Mouse (Mus musculus): ENCODE measurements around the gene Gm4922. TPM values are rescaled to one million over a fixed set of nuclear protein-coding genes. Genes with fewer than 3 reads are reported as not detected.

Gm4922 gene
- total and polyA plus RNA-seq, 2 experiments from 2014 or later = 0.10 TPM; not detected in 1

- H3K4me1 ChIP-seq (ENCODE audit: insufficient read depth, low read length) = no peaks in the 10 kb centered on the region
- 71% methylated on average over 4 of the region's 4 CpGs for WGBS
- H3K27ac ChIP-seq (ENCODE audit: low read depth, low read length) = no peak overlapping the region
- no peaks in the 10 kb centered on the region for H3K27me3 ChIP-seq (ENCODE audit: insufficient read depth, low read length)
- no peaks in the 10 kb centered on the region for H3K9me3 ChIP-seq (ENCODE audit: low read length)
- no peak for TF ChIP-seq CTCF (IDR thresholded peaks at IDR 0.05)
- ATAC-seq (ENCODE audit: low FRiP score) (no peak), DNase-seq (ENCODE audit: low spot score) (peak; percentile 9)
- no peak overlapping the region for H3K9ac ChIP-seq (replicated peaks; ENCODE audit: low read length, poor library complexity, severe bottlenecking)
- no peak overlapping the region for H3K4me3 ChIP-seq (ENCODE audit: low read depth, low read length)
- no peaks in the 10 kb centered on the region for H3K36me3 ChIP-seq (ENCODE audit: insufficient read depth, low read length)
- H3K4me2 ChIP-seq (ENCODE audit: low read depth, low read length, poor library complexity, severe bottlenecking) = no peak overlapping the region
These were observed 13.9 kb downstream of the Gm4922 start for GRCm38 (mm10) chr10:18772537-18773179.

GRCm38 (mm10) chr10:18769909-18770308 lies 16.7 kb downstream of the Gm4922 start:
- Histone ChIP-seq H3K4me3 (ENCODE audit: low read depth, low read length) (no peak overlapping the region), H3K36me3 (ENCODE audit: insufficient read depth, low read length) (no peaks in the 10 kb centered on the region), H3K4me1 (ENCODE audit: insufficient read depth, low read length) (no peaks in the 10 kb centered on the region), H3K9ac (replicated peaks; ENCODE audit: low read length, poor library complexity, severe bottlenecking) (no peak overlapping the region), H3K27ac (ENCODE audit: low read depth, low read length) (no peak overlapping the region), H3K27me3 (ENCODE audit: insufficient read depth, low read length) (no peaks in the 10 kb centered on the region), H3K4me2 (ENCODE audit: low read depth, low read length, poor library complexity, severe bottlenecking) (no peak overlapping the region), H3K9me3 (ENCODE audit: low read length) (no peaks in the 10 kb centered on the region)
- peak; percentile 2 for DNase-seq (ENCODE audit: low spot score)
- peak; percentile 36 for TF ChIP-seq CTCF (IDR thresholded peaks at IDR 0.05)
- ATAC-seq (ENCODE audit: low FRiP score) = no peak
- WGBS = 58% methylated on average over 5 of the region's 5 CpGs

GRCm38 (mm10) chr10:18760241-18760640 lies 26.4 kb downstream of the Gm4922 start:
- peak; percentile 78 for TF ChIP-seq CTCF (IDR thresholded peaks at IDR 0.05)
- Histone ChIP-seq H3K27ac (ENCODE audit: low read depth, low read length) (no peak overlapping the region), H3K27me3 (ENCODE audit: insufficient read depth, low read length) (no peaks in the 10 kb centered on the region), H3K4me2 (ENCODE audit: low read depth, low read length, poor library complexity, severe bottlenecking) (no peak overlapping the region), H3K9me3 (ENCODE audit: low read length) (no peaks in the 10 kb centered on the region), H3K9ac (replicated peaks; ENCODE audit: low read length, poor library complexity, severe bottlenecking) (no peak overlapping the region), H3K36me3 (ENCODE audit: insufficient read depth, low read length) (no peaks in the 10 kb centered on the region), H3K4me3 (ENCODE audit: low read depth, low read length) (no peak overlapping the region), H3K4me1 (ENCODE audit: insufficient read depth, low read length) (no peaks in the 10 kb centered on the region)
- DNase-seq (ENCODE audit: low spot score) (peak; percentile 19), ATAC-seq (ENCODE audit: low FRiP score) (no peak)
- WGBS = 46% methylated on average over 2 of the region's 2 CpGs

GRCm38 (mm10) chr10:18750057-18750456 lies 36.5 kb downstream of the Gm4922 start:
- H3K4me3 ChIP-seq (ENCODE audit: low read depth, low read length) = no peak overlapping the region

GRCm38 (mm10) chr10:18743286-18744142 lies 43.1 kb downstream of the Gm4922 start, which contains the start of gene Arfgef3:
Gene Arfgef3 (minus strand): TSS chr10:18743949.
- peak; percentile 85 for ATAC-seq (ENCODE audit: low FRiP score)
- Histone ChIP-seq H3K27ac (ENCODE audit: low read depth, low read length) (peak within 1 kb of the TSS; percentile 95), H3K27me3 (ENCODE audit: insufficient read depth, low read length) (no peaks in the 10 kb centered on the region), H3K9ac (replicated peaks; ENCODE audit: low read length, poor library complexity, severe bottlenecking) (peak within 1 kb of the TSS; percentile 89), H3K9me3 (ENCODE audit: low read length) (no peaks in the 10 kb centered on the region), H3K4me2 (ENCODE audit: low read depth, low read length, poor library complexity, severe bottlenecking) (peak within 1 kb of the TSS; percentile 68), H3K36me3 (ENCODE audit: insufficient read depth, low read length) (no peaks in the 10 kb centered on the region), H3K4me1 (ENCODE audit: insufficient read depth, low read length) (no peaks in the 10 kb centered on the region), H3K4me3 (ENCODE audit: low read depth, low read length) (peak within 1 kb of the TSS; percentile 79)
- under 1% methylated on average over 50 of the region's 50 CpGs for WGBS
- DNase-seq (ENCODE audit: low spot score) = peak; percentile 73
- TF ChIP-seq CTCF (IDR thresholded peaks at IDR 0.05) = no peak; the same call in 1 of the 2 replicates

More at GRCm38 (mm10) chr10:18750057-18750456, 36.5 kb downstream of the Gm4922 start:
- Histone ChIP-seq H3K9me3 (ENCODE audit: low read length) (no peaks in the 10 kb centered on the region), H3K4me1 (ENCODE audit: insufficient read depth, low read length) (no peaks in the 10 kb centered on the region), H3K27me3 (ENCODE audit: insufficient read depth, low read length) (no peaks in the 10 kb centered on the region), H3K27ac (ENCODE audit: low read depth, low read length) (no peak overlapping the region), H3K9ac (replicated peaks; ENCODE audit: low read length, poor library complexity, severe bottlenecking) (no peak overlapping the region), H3K4me2 (ENCODE audit: low read depth, low read length, poor library complexity, severe bottlenecking) (no peak overlapping the region), H3K36me3 (ENCODE audit: insufficient read depth, low read length) (no peaks in the 10 kb centered on the region)
- no peak for TF ChIP-seq CTCF (IDR thresholded peaks at IDR 0.05)
- DNase-seq (ENCODE audit: low spot score) (no peak), ATAC-seq (ENCODE audit: low FRiP score) (no peak)
- 77% methylated on average over 4 of the region's 4 CpGs for WGBS

GRCm38 (mm10) chr10:18742086-18742485 lies 44.5 kb downstream of the Gm4922 start:
- H3K4me1 ChIP-seq (ENCODE audit: insufficient read depth, low read length) = no peaks in the 10 kb centered on the region
- peak overlapping the region; percentile 89 for H3K9ac ChIP-seq (replicated peaks; ENCODE audit: low read length, poor library complexity, severe bottlenecking)
- ATAC-seq (ENCODE audit: low FRiP score) (no peak), DNase-seq (ENCODE audit: low spot score) (peak; percentile 56)
- H3K9me3 ChIP-seq (ENCODE audit: low read length) = no peaks in the 10 kb centered on the region
- H3K27me3 ChIP-seq (ENCODE audit: insufficient read depth, low read length) = no peaks in the 10 kb centered on the region
- TF ChIP-seq CTCF (IDR thresholded peaks at IDR 0.05) = no peak
- peak overlapping the region; percentile 68 for H3K4me2 ChIP-seq (ENCODE audit: low read depth, low read length, poor library complexity, severe bottlenecking)
- no peaks in the 10 kb centered on the region for H3K36me3 ChIP-seq (ENCODE audit: insufficient read depth, low read length)
- peak overlapping the region; percentile 95 for H3K27ac ChIP-seq (ENCODE audit: low read depth, low read length)
- H3K4me3 ChIP-seq (ENCODE audit: low read depth, low read length) = peak overlapping the region; percentile 79
- WGBS = 38% methylated on average over 6 of the region's 6 CpGs

Data from midbrain, postnatal 0 days (tissue).